In the genomic region with DNA sequence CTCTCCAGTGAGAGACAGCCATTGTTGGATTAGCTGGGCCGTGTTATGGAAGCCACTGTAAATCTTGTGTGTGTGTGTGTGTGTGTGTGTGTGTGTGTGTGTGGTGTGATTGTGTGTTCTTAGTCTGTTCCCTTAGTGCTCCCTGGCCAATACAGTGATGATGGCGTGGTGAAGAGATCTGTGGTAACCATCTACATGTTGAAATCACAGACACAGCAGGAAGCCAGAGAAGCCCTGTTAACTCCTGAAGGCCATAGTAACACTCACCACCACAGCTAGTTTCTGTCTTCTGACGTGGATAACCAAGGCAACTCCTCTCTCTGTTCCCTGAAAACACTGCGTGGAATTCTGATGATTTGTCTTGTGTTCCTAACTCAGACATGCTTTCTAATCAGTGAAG, we compare ENCODE assay signal across 20 mouse cellular contexts.
"Had no signal": no experiment of that assay in that cellular context is flagged by ENCODE, and none has a peak within 500 bp of the region (broad histone marks: within the 10 kb centered on the region; RNA-seq: fewer than 3 reads in every experiment).

No protein-coding gene starts in this region.

- ATAC-seq: intestine, embryonic 15.5 days; liver, embryonic 12.5 days had no signal

- H3K27me3 ChIP-seq: intestine, embryonic 15.5 days; kidney, embryonic 15.5 days; limb, embryonic 13.5 days; liver, embryonic 12.5 days; liver, embryonic 15.5 days; lung, embryonic 15.5 days had no signal

- H3K36me3 ChIP-seq: intestine, embryonic 15.5 days; kidney, embryonic 15.5 days; limb, embryonic 13.5 days; liver, embryonic 12.5 days; liver, embryonic 15.5 days; lung, embryonic 15.5 days had no signal

- H3K4me1 ChIP-seq: liver, embryonic 12.5 days; liver, embryonic 15.5 days had no signal

- DNase-seq: kidney, adult 11 months; kidney, adult 8-10 months; kidney, postnatal 10 days; kidney, postnatal 36 days; left cerebral cortex, postnatal 4 days; liver; lung, adult 18-20 months; lung, postnatal 10 days; lung, postnatal 36 days; midbrain, embryonic 14.5 days; right cerebral cortex, postnatal 4 days; thymus, adult 18-20 months; thymus, postnatal 36 days had no signal

- H3K27ac ChIP-seq: intestine, embryonic 15.5 days; kidney, embryonic 15.5 days; limb, embryonic 13.5 days; liver, embryonic 12.5 days; liver, embryonic 15.5 days; lung, embryonic 15.5 days; stomach, postnatal 0 days had no signal

- H3K4me3 ChIP-seq: intestine, embryonic 15.5 days; kidney, embryonic 15.5 days; limb, embryonic 13.5 days; liver, embryonic 12.5 days; liver, embryonic 15.5 days; lung, embryonic 15.5 days had no signal
